Mouse (Mus musculus) adipocyte (in vitro differentiated cells): ENCODE data around the gene Lpar2.

ENCODE experiments used
- DNase-seq: peaks from one replicate; pipeline ENCODE4 v3.0.0-alpha.2; 2016; ENCODE audit warnings: low spot score

Gene Lpar2

GRCm38 (mm10) chr8:69870003-69870765 is 48.0 kb downstream of the Lpar2 start:
- no peak for DNase-seq

- no peak for DNase-seq
Measured at GRCm38 (mm10) chr8:69870907-69871306, 48.7 kb downstream of the Lpar2 start.

GRCm38 (mm10) chr8:69874155-69874554 is 51.9 kb downstream of the Lpar2 start:
- peak; percentile 84 for DNase-seq

GRCm38 (mm10) chr8:69874654-69875053 is 52.4 kb downstream of the Lpar2 start:
- no peak for DNase-seq

GRCm38 (mm10) chr8:69876097-69876496 is 53.9 kb downstream of the Lpar2 start:
- DNase-seq, result no peak

- DNase-seq, result no peak
Measured at GRCm38 (mm10) chr8:69876967-69877366, 54.7 kb downstream of the Lpar2 start.

- DNase-seq, result no peak
Measured at GRCm38 (mm10) chr8:69877396-69877795, 55.2 kb downstream of the Lpar2 start.

- no peak for DNase-seq
Measured at GRCm38 (mm10) chr8:69877992-69878391, 55.8 kb downstream of the Lpar2 start.

GRCm38 (mm10) chr8:69879678-69880077 is 57.4 kb downstream of the Lpar2 start:
- no peak for DNase-seq
